Mouse (Mus musculus) limb, embryonic 13.5 days (tissue): ENCODE results near the gene Hspe1. TPM values are rescaled to one million over a fixed set of nuclear protein-coding genes. Genes with fewer than 3 reads are reported as not detected.

Source experiments
- ATAC-seq: fragments of 200-750 bp; cut with Nextera tagmentation; 2 replicates; pipeline ENCODE4 v1.8.0; 2017; ENCODE audit warnings: low read depth, moderate number of reproducible peaks, moderate TSS enrichment; ENCODE audit not compliant: low FRiP score
- H3K27ac ChIP-seq: fragments of 300-500 bp; sonication (generic); 2 replicates; pipeline ENCODE4 v1.5.1; 2015; ENCODE audit warnings: inconsistent platforms, mild to moderate bottlenecking, moderate library complexity
- H3K27me3 ChIP-seq: fragments of 300-500 bp; sonication (generic); 2 replicates; pipeline ENCODE4 v1.6.1; 2015; ENCODE audit warnings: mild to moderate bottlenecking, inconsistent platforms
- H3K36me3 ChIP-seq: fragments of 300-500 bp; sonication (generic); 2 replicates; pipeline ENCODE4 v1.6.1; 2015; ENCODE audit warnings: inconsistent platforms, mild to moderate bottlenecking, moderate library complexity
- H3K4me1 ChIP-seq: fragments of 300-500 bp; sonication (generic); 2 replicates; pipeline ENCODE4 v1.6.1; 2015; ENCODE audit warnings: inconsistent platforms
- H3K4me2 ChIP-seq: fragments of 300-500 bp; sonication (generic); replicated peaks from 2 replicates; pipeline ENCODE4 v1.6.1; 2015; ENCODE audit warnings: inconsistent platforms, mild to moderate bottlenecking, moderate library complexity
- H3K4me3 ChIP-seq: fragments of 300-500 bp; sonication (generic); 2 replicates; pipeline ENCODE4 v1.5.1; 2015; ENCODE audit warnings: moderate library complexity, mild to moderate bottlenecking, inconsistent platforms
- H3K9ac ChIP-seq: fragments of 300-500 bp; sonication (generic); 2 replicates; pipeline ENCODE4 v1.6.1; 2015; ENCODE audit warnings: mild to moderate bottlenecking, inconsistent platforms
- H3K9me3 ChIP-seq: fragments of 300-500 bp; sonication (generic); 2 replicates; pipeline ENCODE4 v1.6.1; 2016; ENCODE audit warnings: inconsistent platforms
- WGBS: fragments of 180-500 bp; shearing (Covaris S2); methylation state at CpG from one replicate; pipeline ENCODE4 v1.1.7; 2015; 5-methylcytosine and 5-hydroxymethylcytosine counted together
- polyA plus RNA-seq: library from polyadenylated mRNA; unstranded; fragments of >200 nt; fragmentation: Nextera tagmentation; extraction: Ambion mirVana; gene quantifications from 2 replicates; pipeline ENCODE4 v1.2.1, GENCODE M21; 2015

Hspe1 gene
- polyA plus RNA-seq, 1 experiment from 2014 or later, result 414 TPM

DNA sequence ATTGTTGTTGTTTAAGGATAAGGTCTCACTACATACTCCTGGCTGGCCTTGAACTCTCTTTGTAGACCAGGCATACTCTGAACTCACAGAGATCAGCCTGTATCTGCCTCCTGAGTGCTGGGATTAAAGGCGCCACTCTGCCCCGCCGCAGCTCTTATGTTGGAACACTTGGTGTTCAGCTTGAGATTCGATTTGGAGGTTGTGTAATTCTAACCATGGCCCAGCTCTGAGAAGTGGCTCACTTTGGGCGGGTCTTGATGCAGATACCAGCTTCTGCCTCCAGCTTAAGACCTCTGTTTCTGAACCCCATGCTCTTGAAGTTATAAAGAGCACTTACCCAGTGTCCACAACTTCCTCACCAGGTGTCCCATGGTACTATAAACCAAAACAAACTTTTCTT, 41.8 kb downstream of the Hspe1 start:
- no peak overlapping the region for H3K4me2 ChIP-seq
- H3K4me1 ChIP-seq, result peaks cover 16% of the 10 kb centered on the region
- no peaks in the 10 kb centered on the region for H3K9me3 ChIP-seq
- H3K4me3 ChIP-seq, result 0 out of 2 replicates have a peak overlapping the region, but pooled peaks have one; percentile 99
- H3K36me3 ChIP-seq, result no peaks in the 10 kb centered on the region
- H3K9ac ChIP-seq, result no peak overlapping the region
- no peak for ATAC-seq
- WGBS, result 92% methylated on average over 5 of the region's 5 CpGs
- H3K27ac ChIP-seq, result no peak overlapping the region
- H3K27me3 ChIP-seq, result no peaks in the 10 kb centered on the region

DNA sequence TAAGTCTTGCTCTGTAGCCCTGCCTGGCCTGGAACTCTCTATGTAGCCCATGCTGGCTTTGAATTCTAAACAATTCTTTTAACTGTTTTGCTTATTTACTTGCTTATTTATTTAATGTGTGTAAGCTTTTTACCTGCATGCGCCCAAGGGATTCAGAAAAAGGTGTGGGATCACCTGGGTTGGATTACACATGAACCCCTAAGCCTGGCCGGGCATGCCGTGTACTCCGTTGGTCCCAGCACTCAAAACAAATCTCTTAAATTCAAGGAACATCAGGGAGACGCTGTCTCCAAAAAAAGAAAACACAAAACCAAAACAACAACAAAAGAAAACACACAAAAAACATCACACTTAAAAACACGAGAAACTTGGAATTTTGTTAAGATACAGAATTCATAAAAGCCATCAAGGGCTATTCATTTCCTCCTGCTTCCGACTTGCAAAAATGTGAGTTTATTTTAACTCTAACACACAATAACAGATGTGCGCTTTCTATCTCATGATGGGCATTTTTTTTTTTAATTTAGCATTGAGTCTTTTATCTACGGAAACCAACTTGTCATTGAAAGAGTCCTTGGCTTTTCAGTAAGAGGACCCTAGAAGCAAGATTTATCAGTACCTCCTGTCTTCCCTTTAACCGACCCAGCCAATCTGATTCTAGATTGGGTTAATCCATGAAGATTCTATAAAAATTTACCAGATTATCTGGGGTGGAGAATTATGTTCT, 42.4 kb downstream of the Hspe1 start:
- Histone ChIP-seq H3K27ac (peak overlapping the region; percentile 98), H3K9ac (peak overlapping the region; percentile 99), H3K4me2 (peak overlapping the region; percentile 73), H3K4me3 (peak overlapping the region; percentile 99), H3K4me1 (peaks cover 16% of the 10 kb centered on the region), H3K9me3 (no peaks in the 10 kb centered on the region), H3K36me3 (peaks cover 3% of the 10 kb centered on the region; the same call in 1 of the 2 replicates), H3K27me3 (no peaks in the 10 kb centered on the region)
- 69% methylated on average over 10 of the region's 10 CpGs for WGBS
- ATAC-seq, result no peak

DNA sequence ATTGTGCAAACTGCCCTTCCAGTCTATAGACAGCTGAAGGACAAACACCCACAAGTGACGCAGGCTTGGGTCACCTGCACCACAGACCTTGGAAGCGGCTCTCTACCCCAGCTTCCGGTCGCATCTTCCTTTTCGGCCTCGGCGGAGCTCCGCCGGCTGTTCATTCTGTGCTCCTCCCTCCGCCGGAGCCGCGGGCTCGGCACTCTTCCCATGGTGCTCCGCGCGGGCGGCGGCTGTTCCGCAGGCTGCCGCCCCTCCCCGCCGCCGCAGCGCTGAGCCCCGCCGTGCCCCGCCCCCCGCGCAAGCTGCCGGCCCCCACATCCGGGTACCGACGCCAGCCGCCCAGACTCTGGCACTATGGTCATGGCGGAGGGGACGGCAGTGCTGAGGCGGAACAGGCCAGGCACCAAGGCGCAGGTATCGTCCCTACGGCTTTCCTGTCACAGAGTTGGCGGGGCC, 43.0 kb downstream of the Hspe1 start, which contains the start of gene Mob4:
Gene Mob4, plus strand, starts transcription at position 289 of the 459 bp plus-strand sequence.
- peaks cover 16% of the 10 kb centered on the region for H3K4me1 ChIP-seq
- peaks cover 9% of the 10 kb centered on the region for H3K36me3 ChIP-seq
- peak within 1 kb of the TSS; percentile 99 for H3K4me3 ChIP-seq
- ATAC-seq, result peak; percentile 95
- under 1% methylated on average over 42 of the region's 42 CpGs for WGBS
- peak within 1 kb of the TSS; percentile 98 for H3K27ac ChIP-seq
- H3K9ac ChIP-seq, result peak within 1 kb of the TSS; percentile 99
- H3K27me3 ChIP-seq, result no peaks in the 10 kb centered on the region
- H3K9me3 ChIP-seq, result no peaks in the 10 kb centered on the region
- H3K4me2 ChIP-seq, result peak within 1 kb of the TSS; percentile 73

DNA sequence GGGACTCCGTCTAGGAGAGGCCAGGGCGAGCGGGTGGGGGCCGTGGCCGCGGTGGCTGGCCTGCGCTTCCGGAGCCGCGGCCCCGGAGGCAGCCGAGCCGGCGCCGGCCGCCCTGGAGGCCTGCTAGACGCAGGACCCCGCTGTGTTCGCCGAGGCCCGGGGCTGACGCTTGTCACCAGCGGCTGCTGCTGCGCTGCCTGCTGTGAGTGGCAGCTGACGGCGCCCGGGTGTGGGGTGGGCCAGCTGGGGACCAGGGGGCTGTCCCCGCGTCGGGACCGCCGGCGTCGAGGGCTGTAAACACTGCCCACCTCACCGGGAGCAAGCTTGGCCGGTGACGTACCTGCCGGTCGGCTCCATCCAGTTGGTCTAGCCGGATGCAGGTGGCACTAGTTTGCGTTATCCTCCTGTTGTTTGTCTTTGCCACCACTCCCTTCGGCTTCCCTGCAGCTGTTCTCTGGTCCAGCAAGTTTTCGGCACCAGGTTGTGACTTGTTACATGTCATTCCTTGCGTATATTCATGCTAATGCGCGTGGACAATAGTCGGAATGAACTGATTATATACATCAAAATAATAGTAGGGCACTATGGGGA, 43.6 kb downstream of the Hspe1 start:
- WGBS, result under 1% methylated on average over 46 of the region's 47 CpGs
- peak overlapping the region; percentile 99 for H3K9ac ChIP-seq
- H3K4me1 ChIP-seq, result peaks cover 16% of the 10 kb centered on the region
- peak; percentile 88 for ATAC-seq
- peaks cover 9% of the 10 kb centered on the region for H3K36me3 ChIP-seq
- no peaks in the 10 kb centered on the region for H3K9me3 ChIP-seq
- peak overlapping the region; percentile 99 for H3K4me3 ChIP-seq
- H3K27me3 ChIP-seq, result no peaks in the 10 kb centered on the region
- H3K27ac ChIP-seq, result peak overlapping the region; percentile 98
- H3K4me2 ChIP-seq, result peak overlapping the region; percentile 73

DNA sequence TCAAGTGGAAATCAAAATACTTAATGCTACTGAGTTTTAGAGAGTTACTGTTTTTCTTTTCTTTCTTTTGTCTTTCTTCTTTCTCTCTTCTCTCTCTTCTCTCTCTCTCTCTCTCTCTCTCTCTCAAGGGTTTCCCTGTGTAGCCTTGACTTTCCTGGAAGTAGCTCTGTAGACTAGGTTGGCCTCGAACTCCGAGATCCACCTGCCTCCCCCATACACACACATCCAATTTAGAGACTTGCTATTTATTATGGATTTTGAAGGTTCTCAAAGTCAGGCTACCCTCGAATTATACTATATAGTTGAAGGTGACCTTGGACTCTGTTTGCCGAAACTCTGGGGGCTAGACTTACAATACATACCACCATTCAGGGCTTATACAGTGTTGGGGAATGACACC, 44.4 kb downstream of the Hspe1 start:
- WGBS, result 76% methylated on average over 4 of the region's 4 CpGs
- ATAC-seq, result no peak
- H3K9ac ChIP-seq, result peak overlapping the region; percentile 99

DNA sequence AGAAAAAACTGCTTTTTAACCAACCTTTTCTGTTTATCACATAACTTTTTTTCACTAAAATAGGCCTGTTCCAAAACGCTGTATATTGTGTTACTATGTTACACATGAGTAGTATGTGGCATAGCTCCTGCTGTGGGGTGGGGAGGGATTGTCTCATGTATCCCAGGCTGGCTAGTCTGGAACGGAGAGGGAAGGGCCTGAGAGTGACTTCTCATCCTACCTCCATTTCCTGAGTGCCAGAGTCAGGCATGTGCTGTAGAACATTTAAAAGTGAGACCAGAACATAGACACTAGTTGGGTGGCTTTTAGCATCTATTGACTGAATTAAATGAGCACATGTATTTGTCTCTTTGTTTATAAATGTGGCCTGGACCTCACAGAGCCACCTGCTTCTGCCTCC, 45.2 kb downstream of the Hspe1 start:
- peaks cover 19% of the 10 kb centered on the region for H3K36me3 ChIP-seq
- no peaks in the 10 kb centered on the region for H3K27me3 ChIP-seq
- no peaks in the 10 kb centered on the region for H3K9me3 ChIP-seq
- no peak overlapping the region for H3K9ac ChIP-seq
- 0 out of 2 replicates have a peak overlapping the region, but pooled peaks have one; percentile 21 for H3K4me2 ChIP-seq
- 69% methylated on average over 2 of the region's 2 CpGs for WGBS
- no peak overlapping the region for H3K4me3 ChIP-seq
- no peak for ATAC-seq
- H3K4me1 ChIP-seq, result peaks cover 16% of the 10 kb centered on the region
- H3K27ac ChIP-seq, result no peak overlapping the region

More for the DNA sequence above, 44.4 kb downstream of the Hspe1 start:
- H3K27ac ChIP-seq, result no peak overlapping the region
- peak overlapping the region; percentile 73 for H3K4me2 ChIP-seq
- peaks cover 12% of the 10 kb centered on the region for H3K36me3 ChIP-seq
- no peaks in the 10 kb centered on the region for H3K27me3 ChIP-seq
- peaks cover 16% of the 10 kb centered on the region for H3K4me1 ChIP-seq
- no peaks in the 10 kb centered on the region for H3K9me3 ChIP-seq
- H3K4me3 ChIP-seq, result peak overlapping the region; percentile 99

DNA sequence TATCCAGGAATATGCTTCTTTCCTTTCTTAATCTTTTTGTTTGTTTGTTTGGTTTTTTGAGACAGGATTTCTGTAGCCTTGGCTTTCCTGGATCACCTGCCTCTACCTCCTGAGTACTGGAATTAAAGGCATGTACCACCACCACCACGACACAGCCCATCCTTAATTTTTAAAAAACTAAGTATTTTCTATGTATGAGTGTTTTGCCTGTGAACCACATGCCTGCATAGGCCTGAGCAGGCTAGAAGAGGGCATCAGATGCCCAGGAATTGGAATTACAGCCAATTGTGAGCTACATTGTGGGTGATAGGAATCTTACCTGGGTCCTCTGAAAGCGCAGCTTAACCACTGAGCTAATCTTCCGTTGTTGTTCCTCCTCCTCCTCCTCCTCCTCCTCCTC, 46.4 kb downstream of the Hspe1 start:
- H3K36me3 ChIP-seq, result peaks cover 25% of the 10 kb centered on the region
- no peaks in the 10 kb centered on the region for H3K9me3 ChIP-seq
- no peak overlapping the region for H3K9ac ChIP-seq
- ATAC-seq, result no peak
- peaks cover 16% of the 10 kb centered on the region for H3K4me1 ChIP-seq
- no peaks in the 10 kb centered on the region for H3K27me3 ChIP-seq
- no peak overlapping the region for H3K27ac ChIP-seq
- over 99% methylated on average over 3 of the region's 3 CpGs for WGBS
- no peak overlapping the region for H3K4me3 ChIP-seq
- no peak overlapping the region for H3K4me2 ChIP-seq

DNA sequence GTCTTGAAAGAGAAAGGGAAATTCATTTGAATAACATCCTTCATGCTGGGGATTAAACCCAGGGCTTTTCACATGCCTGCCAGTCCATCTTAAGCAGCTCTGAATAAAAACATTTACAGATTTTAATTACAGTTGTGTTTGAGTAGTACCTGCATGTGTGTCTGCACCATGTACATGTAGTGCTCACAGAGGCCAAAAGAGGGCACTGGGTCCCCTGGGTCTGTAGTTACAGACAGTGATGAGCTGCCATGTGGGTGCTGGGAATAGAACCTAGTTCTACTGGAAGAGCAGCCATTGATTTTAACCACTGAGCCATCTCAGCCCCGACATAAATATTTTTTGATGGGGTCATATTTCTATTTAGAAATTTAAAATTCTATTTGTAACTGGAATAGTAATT, 47.9 kb downstream of the Hspe1 start:
- H3K9me3 ChIP-seq, result no peaks in the 10 kb centered on the region
- no peak overlapping the region for H3K4me3 ChIP-seq
- H3K9ac ChIP-seq, result no peak overlapping the region
- ATAC-seq, result no peak
- H3K36me3 ChIP-seq, result peaks cover 36% of the 10 kb centered on the region
- no peak overlapping the region for H3K27ac ChIP-seq
- no peak overlapping the region for H3K4me2 ChIP-seq
- WGBS, result 94% methylated on average over 1 of the region's 1 CpGs
- no peaks in the 10 kb centered on the region for H3K27me3 ChIP-seq
- peaks cover 16% of the 10 kb centered on the region for H3K4me1 ChIP-seq

Other genes starting within 250 kb of the Hspe1 start
- 20.3 and 23.0 TPM in 2 replicates for gene Ankrd44, start 161.7 kb upstream of the Hspe1 start, polyA plus RNA-seq
- 385 and 392 TPM in 2 replicates for gene Sf3b1, start 60.7 kb upstream of the Hspe1 start, polyA plus RNA-seq
- gene Coq10b, start 35.4 kb upstream of the Hspe1 start, polyA plus RNA-seq, result 22.1 TPM in 2 replicates
- gene Hspd1, start 111 bp downstream of the Hspe1 start, polyA plus RNA-seq, result 332 and 346 TPM in 2 replicates
- 158 and 171 TPM in 2 replicates for gene Mob4, start 43.1 kb downstream of the Hspe1 start, polyA plus RNA-seq
- gene Rftn2, start 138.7 kb downstream of the Hspe1 start, polyA plus RNA-seq, result 34.5 and 37.0 TPM in 2 replicates
- 2.5 and 2.7 TPM in 2 replicates for gene Mars2, start 149.0 kb downstream of the Hspe1 start, polyA plus RNA-seq